Mouse (Mus musculus) hindbrain, embryonic 13.5 days (tissue): Measurements from ENCODE around the gene Camk2d. TPM values are rescaled to one million over a fixed set of nuclear protein-coding genes. Genes with fewer than 3 reads are reported as not detected.

ENCODE experiments used
- ATAC-seq: fragments of 200-750 bp; cut with Nextera tagmentation; 2 replicates; pipeline ENCODE4 v1.8.0; 2017; ENCODE audit warnings: moderate TSS enrichment; ENCODE audit not compliant: low FRiP score
- H3K27ac ChIP-seq: fragments of 300-500 bp; sonication (generic); 2 replicates; pipeline ENCODE4 v1.5.1; 2015; ENCODE audit warnings: inconsistent platforms, mild to moderate bottlenecking, moderate library complexity
- H3K27me3 ChIP-seq: fragments of 300-500 bp; sonication (generic); 2 replicates; pipeline ENCODE4 v1.6.1; 2015; ENCODE audit warnings: mild to moderate bottlenecking, inconsistent platforms
- H3K36me3 ChIP-seq: fragments of 300-500 bp; sonication (generic); 2 replicates; pipeline ENCODE4 v1.6.1; 2015; ENCODE audit warnings: mild to moderate bottlenecking, inconsistent platforms
- H3K4me1 ChIP-seq: fragments of 300-500 bp; sonication (generic); replicated peaks from 2 replicates; pipeline ENCODE4 v1.6.1; 2015; ENCODE audit warnings: inconsistent platforms
- H3K4me2 ChIP-seq: fragments of 300-500 bp; sonication (generic); 2 replicates; pipeline ENCODE4 v1.6.1; 2015; ENCODE audit warnings: inconsistent platforms, mild to moderate bottlenecking, moderate library complexity
- H3K4me3 ChIP-seq: fragments of 300-500 bp; sonication (generic); 2 replicates; pipeline ENCODE4 v1.5.1; 2015; ENCODE audit warnings: mild to moderate bottlenecking, inconsistent platforms
- H3K9ac ChIP-seq: fragments of 300-500 bp; sonication (generic); 2 replicates; pipeline ENCODE4 v1.6.1; 2015; ENCODE audit warnings: mild to moderate bottlenecking, inconsistent platforms
- H3K9me3 ChIP-seq: fragments of 300-500 bp; sonication (generic); 2 replicates; pipeline ENCODE4 v1.6.1; 2016; ENCODE audit warnings: inconsistent platforms
- WGBS: fragments of 180-500 bp; shearing (Covaris S2); methylation state at CpG from one replicate; pipeline ENCODE4 v1.1.7; 2015; 5-methylcytosine and 5-hydroxymethylcytosine counted together
- polyA plus RNA-seq: library from polyadenylated mRNA; unstranded; fragments of >200 nt; fragmentation: Nextera tagmentation; extraction: Ambion mirVana; gene quantifications from 2 replicates; pipeline ENCODE4 v1.2.1, GENCODE M21; 2015

Camk2d gene
- polyA plus RNA-seq, 1 experiment from 2014 or later = 43.1 TPM

DNA sequence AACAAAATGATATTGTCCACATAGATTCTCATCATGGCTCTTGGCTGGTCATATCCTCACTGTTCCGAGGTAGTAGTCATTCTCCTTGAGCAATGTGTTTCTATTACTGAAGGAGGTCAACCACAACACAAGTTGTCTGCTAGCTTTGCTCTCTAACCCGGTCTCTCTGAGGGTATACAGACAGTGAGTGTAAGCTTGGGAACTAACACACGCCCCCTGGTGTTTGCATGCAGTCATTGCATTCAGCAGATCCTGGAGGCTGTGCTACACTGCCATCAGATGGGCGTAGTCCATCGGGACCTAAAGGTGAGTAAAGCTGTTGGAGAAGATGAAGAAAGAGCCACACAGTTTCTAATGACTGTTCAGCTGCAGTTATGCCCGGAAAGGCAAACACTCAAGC lies 175.4 kb downstream of the Camk2d start:
- peak; percentile 93 for ATAC-seq
- Histone ChIP-seq H3K9me3 (no peaks in the 10 kb centered on the region), H3K4me3 (no peak overlapping the region), H3K27me3 (no peaks in the 10 kb centered on the region), H3K27ac (no peak overlapping the region), H3K4me1 (no peaks in the 10 kb centered on the region), H3K36me3 (no peaks in the 10 kb centered on the region), H3K4me2 (no peak overlapping the region), H3K9ac (no peak overlapping the region)
- 26% methylated on average over 6 of the region's 6 CpGs for WGBS

DNA sequence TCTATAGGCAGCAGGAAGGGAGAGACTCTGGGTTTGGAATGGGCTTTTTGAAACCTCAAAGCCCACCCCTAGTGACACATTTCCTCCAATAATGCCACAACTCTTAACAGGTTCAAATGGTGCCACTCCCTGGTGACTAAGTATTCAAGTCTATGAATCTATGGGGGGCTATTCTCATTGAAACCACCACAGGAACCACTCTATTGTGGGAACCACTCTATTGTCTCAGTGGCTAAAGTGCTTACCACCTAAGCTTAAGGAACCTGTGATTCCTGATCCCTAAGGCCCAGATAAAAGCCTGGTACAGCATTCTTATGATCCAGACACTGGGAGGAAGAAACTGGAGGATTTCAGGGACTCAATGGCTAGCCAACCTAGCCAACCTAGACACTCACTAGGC lies 179.9 kb downstream of the Camk2d start:
- Histone ChIP-seq H3K27me3 (no peaks in the 10 kb centered on the region), H3K9ac (no peak overlapping the region), H3K4me3 (no peak overlapping the region), H3K36me3 (no peaks in the 10 kb centered on the region), H3K4me2 (no peak overlapping the region), H3K4me1 (no peaks in the 10 kb centered on the region), H3K27ac (no peak overlapping the region), H3K9me3 (no peaks in the 10 kb centered on the region)
- no peak for ATAC-seq

DNA sequence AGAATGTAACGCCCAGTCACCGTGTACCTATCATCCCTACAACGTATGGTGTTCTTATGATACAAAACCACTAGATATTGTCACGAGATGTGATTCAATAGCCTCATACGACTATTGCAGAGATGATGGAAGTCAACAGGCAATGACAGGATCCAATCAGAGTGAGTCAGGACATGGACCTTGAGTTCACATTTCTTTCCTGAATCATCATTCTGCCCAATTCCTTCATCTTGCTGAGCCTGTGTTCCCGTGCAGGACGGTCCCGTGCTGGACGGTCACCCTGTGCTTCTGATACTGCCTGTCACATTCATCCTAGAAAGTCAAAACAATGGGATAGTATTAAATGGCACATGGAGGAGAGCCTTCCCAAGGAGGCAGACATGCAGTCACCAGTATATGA lies 181.0 kb downstream of the Camk2d start:
- Histone ChIP-seq H3K36me3 (no peaks in the 10 kb centered on the region), H3K27ac (no peak overlapping the region), H3K4me3 (no peak overlapping the region), H3K4me2 (no peak overlapping the region), H3K9me3 (no peaks in the 10 kb centered on the region), H3K9ac (no peak overlapping the region), H3K4me1 (no peaks in the 10 kb centered on the region), H3K27me3 (no peaks in the 10 kb centered on the region)
- ATAC-seq = no peak
- 97% methylated on average over 9 of the region's 9 CpGs for WGBS

DNA sequence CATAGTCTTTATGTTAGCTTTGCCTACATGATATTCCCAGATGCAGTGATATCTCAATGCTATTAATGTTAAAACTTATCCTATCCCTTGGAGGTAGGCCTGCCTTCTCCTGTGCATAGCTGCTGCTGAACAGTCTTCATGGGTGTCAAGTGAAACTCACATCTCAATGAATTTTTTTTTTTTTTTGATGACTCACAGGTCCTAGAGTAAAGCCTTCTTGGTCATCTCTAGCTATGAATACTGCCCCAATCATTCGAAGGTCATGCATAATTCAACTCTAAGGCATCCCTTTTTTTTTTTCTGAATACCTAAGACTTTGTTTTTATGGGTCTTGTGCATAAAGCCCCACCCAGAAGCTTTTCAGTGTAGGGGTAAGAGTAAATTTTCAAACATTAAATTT lies 181.8 kb downstream of the Camk2d start:
- H3K27me3 ChIP-seq = no peaks in the 10 kb centered on the region
- 97% methylated on average over 1 of the region's 1 CpGs for WGBS
- no peak overlapping the region for H3K4me3 ChIP-seq
- no peak for ATAC-seq
- H3K9ac ChIP-seq = no peak overlapping the region
- no peak overlapping the region for H3K27ac ChIP-seq
- no peaks in the 10 kb centered on the region for H3K9me3 ChIP-seq
- H3K4me2 ChIP-seq = no peak overlapping the region
- no peaks in the 10 kb centered on the region for H3K36me3 ChIP-seq
- no peaks in the 10 kb centered on the region for H3K4me1 ChIP-seq

DNA sequence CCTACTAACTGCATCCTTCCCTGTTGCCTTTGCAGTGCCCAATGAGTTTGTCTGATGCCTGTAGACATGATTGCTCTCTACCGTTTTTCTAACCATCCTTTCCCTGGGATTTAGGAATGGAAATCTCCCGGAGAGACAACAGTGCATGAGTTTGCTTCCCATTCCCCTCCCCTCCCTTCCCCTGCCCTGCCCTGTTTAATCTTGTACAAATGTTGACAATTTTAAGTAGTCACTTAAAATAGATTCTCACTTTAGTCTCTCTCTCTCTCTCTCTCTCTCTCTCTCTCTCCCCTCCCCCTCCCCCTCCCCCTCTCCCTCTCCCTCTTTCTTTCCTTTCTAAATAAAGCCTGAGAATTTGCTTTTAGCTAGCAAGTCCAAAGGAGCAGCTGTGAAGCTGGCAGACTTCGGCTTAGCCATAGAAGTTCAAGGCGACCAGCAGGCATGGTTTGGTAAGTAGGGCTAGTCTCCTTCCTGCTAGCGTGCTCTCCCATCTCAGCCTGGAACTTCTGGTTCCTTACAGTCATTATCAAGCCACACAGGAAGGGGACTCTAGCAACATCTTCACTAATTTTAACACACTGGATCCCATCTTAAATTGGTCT lies 184.0 kb downstream of the Camk2d start:
- Histone ChIP-seq H3K27ac (no peak overlapping the region), H3K27me3 (no peaks in the 10 kb centered on the region), H3K4me3 (no peak overlapping the region), H3K9ac (no peak overlapping the region), H3K4me1 (no peaks in the 10 kb centered on the region), H3K9me3 (no peaks in the 10 kb centered on the region), H3K4me2 (no peak overlapping the region), H3K36me3 (no peaks in the 10 kb centered on the region)
- ATAC-seq = no peak
- 89% methylated on average over 5 of the region's 5 CpGs for WGBS

- Histone ChIP-seq H3K27me3 (no peaks in the 10 kb centered on the region), H3K9me3 (no peaks in the 10 kb centered on the region), H3K36me3 (peaks cover 9% of the 10 kb centered on the region), H3K9ac (no peak overlapping the region), H3K4me3 (no peak overlapping the region), H3K4me2 (no peak overlapping the region), H3K27ac (no peak overlapping the region), H3K4me1 (no peaks in the 10 kb centered on the region)
- WGBS = 72% methylated on average over 2 of the region's 2 CpGs
- ATAC-seq = no peak
Measured at GRCm38 (mm10) chr3:126793035-126793964, 197.2 kb downstream of the Camk2d start.

DNA sequence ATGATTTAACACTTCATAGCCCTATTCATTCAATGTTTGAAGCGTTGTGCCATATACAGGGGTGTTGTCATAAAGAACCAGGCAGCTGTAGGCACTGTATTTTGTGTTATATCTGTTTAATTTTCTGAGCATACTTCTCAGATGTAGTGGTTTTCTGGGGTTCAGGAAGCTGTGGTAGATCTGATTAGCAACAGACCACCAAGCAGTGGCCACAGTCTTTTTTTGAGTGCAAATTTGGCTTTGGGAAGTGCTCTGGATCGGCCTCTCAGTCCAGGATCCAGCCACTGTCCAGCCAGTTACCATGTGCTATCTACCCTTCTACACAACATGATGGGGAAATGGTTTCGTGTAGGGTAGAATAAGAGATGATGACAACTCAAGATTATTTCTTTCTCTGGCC lies 199.8 kb downstream of the Camk2d start:
- H3K27ac ChIP-seq = no peak overlapping the region
- ATAC-seq = no peak
- no peak overlapping the region for H3K9ac ChIP-seq
- 94% methylated on average over 3 of the region's 3 CpGs for WGBS
- no peak overlapping the region for H3K4me2 ChIP-seq
- H3K4me1 ChIP-seq = no peaks in the 10 kb centered on the region
- H3K4me3 ChIP-seq = no peak overlapping the region
- no peaks in the 10 kb centered on the region for H3K27me3 ChIP-seq
- no peaks in the 10 kb centered on the region for H3K9me3 ChIP-seq
- H3K36me3 ChIP-seq = peaks cover 10% of the 10 kb centered on the region

GRCm38 (mm10) chr3:126797025-126797424 lies 200.9 kb downstream of the Camk2d start:
- H3K36me3 ChIP-seq = peaks cover 10% of the 10 kb centered on the region
- no peaks in the 10 kb centered on the region for H3K4me1 ChIP-seq
- no peak overlapping the region for H3K4me3 ChIP-seq
- 95% methylated on average over 3 of the region's 3 CpGs for WGBS
- no peak overlapping the region for H3K27ac ChIP-seq
- H3K9ac ChIP-seq = no peak overlapping the region
- H3K4me2 ChIP-seq = no peak overlapping the region
- no peak for ATAC-seq
- no peaks in the 10 kb centered on the region for H3K27me3 ChIP-seq
- no peaks in the 10 kb centered on the region for H3K9me3 ChIP-seq

DNA sequence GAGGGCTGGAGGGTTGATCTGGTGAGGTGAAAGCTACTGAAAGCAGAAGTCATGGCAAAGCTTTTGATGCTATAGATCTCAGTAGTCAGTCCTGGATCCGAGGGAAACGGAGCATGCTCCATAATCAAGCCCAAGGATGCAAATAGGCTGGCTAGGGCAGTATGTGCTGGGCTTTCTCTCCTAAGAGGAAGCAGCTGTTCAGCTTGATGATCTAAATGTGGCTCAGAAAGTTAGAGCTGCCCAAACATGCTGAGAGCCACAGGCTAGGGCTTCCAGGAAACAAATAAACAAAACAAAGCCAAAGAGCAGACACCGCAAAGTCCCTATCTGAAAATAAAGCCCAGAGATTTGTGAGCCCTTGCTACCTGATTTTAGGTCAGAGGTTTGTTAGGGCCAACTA lies 201.7 kb downstream of the Camk2d start:
- Histone ChIP-seq H3K27ac (no peak overlapping the region), H3K27me3 (no peaks in the 10 kb centered on the region), H3K4me1 (no peaks in the 10 kb centered on the region), H3K36me3 (peaks cover 10% of the 10 kb centered on the region), H3K4me3 (no peak overlapping the region), H3K9ac (no peak overlapping the region), H3K4me2 (no peak overlapping the region), H3K9me3 (no peaks in the 10 kb centered on the region)
- ATAC-seq = no peak
- 96% methylated on average over 3 of the region's 3 CpGs for WGBS

- ATAC-seq = no peak
- Histone ChIP-seq H3K36me3 (peaks cover 5% of the 10 kb centered on the region), H3K4me2 (no peak overlapping the region), H3K27me3 (no peaks in the 10 kb centered on the region), H3K4me3 (no peak overlapping the region), H3K27ac (no peak overlapping the region), H3K4me1 (no peaks in the 10 kb centered on the region), H3K9me3 (no peaks in the 10 kb centered on the region), H3K9ac (no peak overlapping the region)
- 91% methylated on average over 6 of the region's 6 CpGs for WGBS
Measured at GRCm38 (mm10) chr3:126802988-126803387, 206.9 kb downstream of the Camk2d start.

- Histone ChIP-seq H3K9me3 (no peaks in the 10 kb centered on the region), H3K27ac (no peak overlapping the region), H3K4me2 (no peak overlapping the region), H3K9ac (no peak overlapping the region), H3K4me3 (no peak overlapping the region), H3K36me3 (0 out of 2 replicates have a peak, but pooled peaks cover 3% of the 10 kb centered on the region), H3K27me3 (no peaks in the 10 kb centered on the region), H3K4me1 (no peaks in the 10 kb centered on the region)
- WGBS = 68% methylated on average over 5 of the region's 5 CpGs
- ATAC-seq = no peak
Measured at GRCm38 (mm10) chr3:126804968-126805367, 208.9 kb downstream of the Camk2d start.

GRCm38 (mm10) chr3:126806145-126806544 lies 210.0 kb downstream of the Camk2d start:
- Histone ChIP-seq H3K27ac (no peak overlapping the region), H3K4me2 (no peak overlapping the region), H3K27me3 (no peaks in the 10 kb centered on the region), H3K36me3 (0 out of 2 replicates have a peak, but pooled peaks cover 3% of the 10 kb centered on the region), H3K4me3 (no peak overlapping the region), H3K4me1 (no peaks in the 10 kb centered on the region), H3K9ac (no peak overlapping the region), H3K9me3 (no peaks in the 10 kb centered on the region)
- no peak for ATAC-seq
- 36% methylated on average over 4 of the region's 4 CpGs for WGBS

DNA sequence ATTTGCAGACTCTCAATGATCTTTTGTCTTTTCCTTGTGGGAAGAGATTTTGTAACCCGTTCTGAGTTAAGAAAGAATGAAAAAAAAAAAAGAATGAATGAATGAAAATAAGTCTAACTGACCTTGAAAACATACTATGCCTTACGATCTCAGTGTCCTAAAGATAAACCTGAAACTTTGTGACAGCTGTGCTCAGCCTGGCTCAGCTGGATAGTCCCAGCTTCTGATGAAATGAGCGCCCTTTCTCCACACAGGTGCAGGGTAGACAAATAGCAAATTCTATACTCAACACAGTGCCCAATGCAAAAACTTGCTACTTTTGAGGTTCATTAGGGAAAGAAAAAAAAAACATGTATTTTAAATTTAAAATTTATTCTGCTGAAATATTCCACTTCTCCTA lies 213.8 kb downstream of the Camk2d start:
- no peak for ATAC-seq
- H3K9me3 ChIP-seq = no peaks in the 10 kb centered on the region
- 73% methylated on average over 3 of the region's 3 CpGs for WGBS
- H3K9ac ChIP-seq = no peak overlapping the region
- H3K27ac ChIP-seq = no peak overlapping the region
- H3K4me3 ChIP-seq = no peak overlapping the region
- H3K36me3 ChIP-seq = 0 out of 2 replicates have a peak, but pooled peaks cover 3% of the 10 kb centered on the region
- no peaks in the 10 kb centered on the region for H3K27me3 ChIP-seq
- H3K4me2 ChIP-seq = no peak overlapping the region
- no peaks in the 10 kb centered on the region for H3K4me1 ChIP-seq
